Comparison of ENCODE assay signal across 16 mouse cellular contexts in genomic region chr9:25140330-25140729, GRCm38 (mm10). TPM values are rescaled to one million over a fixed set of nuclear protein-coding genes. Genes with fewer than 3 reads are reported as not detected.
DNase-seq lines count a peak whose midpoint lies in the region; ATAC-seq lines count a peak whose summit lies in the region.
"Had no signal": no experiment of that assay in that cellular context is flagged by ENCODE, and none has a peak within 500 bp of the region (broad histone marks: within the 10 kb centered on the region; RNA-seq: fewer than 3 reads in every experiment).

No protein-coding gene starts in this region.

- no peak overlapping the region for H3K4me2 ChIP-seq in kidney, embryonic 14.5 days (replicated peaks; ENCODE audit: low read depth, low read length)
- H3K4me2 ChIP-seq: hindbrain, embryonic 12.5 days; limb, embryonic 12.5 days had no signal

- no peaks in the 10 kb centered on the region for H3K27me3 ChIP-seq in kidney, embryonic 14.5 days (ENCODE audit: control insufficient read depth, insufficient read depth, low read length)
- H3K27me3 ChIP-seq: hindbrain, embryonic 12.5 days; limb, embryonic 12.5 days had no signal

- H3K27ac ChIP-seq in kidney, embryonic 14.5 days (ENCODE audit: low read depth, low read length), result no peak overlapping the region
- H3K27ac ChIP-seq: embryonic facial prominence, embryonic 10.5 days; hindbrain, embryonic 12.5 days; limb, embryonic 12.5 days had no signal

- no peaks in the 10 kb centered on the region for H3K36me3 ChIP-seq in kidney, embryonic 14.5 days (ENCODE audit: control insufficient read depth, insufficient read depth, low read length)
- H3K36me3 ChIP-seq: embryonic facial prominence, embryonic 10.5 days; hindbrain, embryonic 12.5 days had no signal

- no peak overlapping the region for H3K4me3 ChIP-seq in kidney, embryonic 14.5 days (ENCODE audit: low read length)
- H3K4me3 ChIP-seq: embryonic facial prominence, embryonic 10.5 days; hindbrain, embryonic 12.5 days; limb, embryonic 12.5 days had no signal

- H3K9ac ChIP-seq in kidney, embryonic 14.5 days (ENCODE audit: low read depth, low read length), result no peak overlapping the region
- H3K9ac ChIP-seq: hindbrain, embryonic 12.5 days; limb, embryonic 12.5 days; liver, postnatal 0 days had no signal

- H3K4me1 ChIP-seq in kidney, embryonic 14.5 days (ENCODE audit: control insufficient read depth, insufficient read depth, low read length), result peaks cover 4% of the 10 kb centered on the region; the same call in 1 of the 2 replicates
- H3K4me1 ChIP-seq: embryonic facial prominence, embryonic 10.5 days; hindbrain, embryonic 12.5 days; limb, embryonic 12.5 days had no signal

- no peak for ATAC-seq in kidney, embryonic 14.5 days (ENCODE audit: low FRiP score, low TSS enrichment)
- ATAC-seq: intestine, postnatal 0 days; liver, postnatal 0 days had no signal

- WGBS in kidney, embryonic 14.5 days, result 45% methylated on average over 1 of the region's 1 CpGs

- DNase-seq in adrenal gland, postnatal 14 days, result peak; percentile 23
- DNase-seq in adrenal gland, adult 18-20 months (ENCODE audit: low spot score in 2 of 2), result no peak
- DNase-seq in kidney, adult 11 months, result peak; percentile 44
- peak; percentile 43 for DNase-seq in adipocyte (ENCODE audit: low spot score)
- peak; percentile 30 to 62 for DNase-seq in kidney, adult 8-10 months
- no peak for DNase-seq in thymus, postnatal 4 days
- no peak for DNase-seq in thymus, postnatal 25 days
- DNase-seq: layer of hippocampus, postnatal 36 days; liver, postnatal 0 days had no signal

- no peaks in the 10 kb centered on the region for H3K9me3 ChIP-seq in kidney, embryonic 14.5 days (ENCODE audit: control insufficient read depth, low read length)
- H3K9me3 ChIP-seq: embryonic facial prominence, embryonic 10.5 days; hindbrain, embryonic 12.5 days; limb, embryonic 12.5 days had no signal

RNA-seq across cellular contexts. Expression of gene Herpud2, which starts 11.3 kb away (rescaled TPM):
- 39.8 and 45.1 TPM in 2 replicates for total RNA-seq in adrenal gland, postnatal 14 days (2021)
- 10 to 100 TPM; 42.2 to 50.0 TPM for total RNA-seq in adrenal gland, adult 18-20 months (2021)
- polyA plus RNA-seq in kidney, embryonic 14.5 days (2014; fragmentation: Nextera tagmentation; extraction: Ambion mirVana), result 22.6 and 36.9 TPM in 2 replicates

RNA-seq across cellular contexts. Expression of gene Gm10181, which starts 51.1 kb away (rescaled TPM):
- total RNA-seq in adrenal gland, postnatal 14 days (2021), result not detected in 2 replicates
- total RNA-seq in adrenal gland, adult 18-20 months (2021), result not detected
- polyA plus RNA-seq in kidney, embryonic 14.5 days (2014; fragmentation: Nextera tagmentation; extraction: Ambion mirVana), result not detected in 2 replicates
- total RNA-seq: adrenal gland, postnatal 36 days; layer of hippocampus, postnatal 36 days had no signal
- polyA plus RNA-seq: embryonic facial prominence, embryonic 10.5 days; heart, embryonic 14.5 days; hindbrain, embryonic 12.5 days; intestine, postnatal 0 days; limb, embryonic 12.5 days; liver, postnatal 0 days had no signal

Comparison
In these comparisons a context has a peak if more than half of its experiments do, and no peak if none do; other contexts are left out.
1. DNase-seq: peak in adrenal gland, postnatal 14 days (single experiment), kidney, adult 11 months (single experiment), adipocyte (single experiment) and kidney, adult 8-10 months (2 of 2); none in adrenal gland, adult 18-20 months (0 of 2), thymus, postnatal 4 days (single experiment) and thymus, postnatal 25 days (single experiment).